Mouse (Mus musculus) MEL (cell line): ENCODE results near the gene Rbfox3.

Experiments used
- CHD1 ChIP-seq: IDR thresholded peaks from 2 replicates; pipeline ENCODE4 v1.6.1; 2012; ENCODE audit warnings: low read depth, mild to moderate bottlenecking, inconsistent platforms, low read length, improper control_type of control experiment
- CTCF ChIP-seq, 3 experiments: IDR thresholded peaks in 2 of 3; conservative IDR thresholded peaks in 1 of 3; 2 replicates each; pipeline ENCODE4 v1.5.1; 2011 to 2012; ENCODE audit warnings: low read length in 3 of 3, low read depth in 2 of 3, mild to moderate bottlenecking in 2 of 3, improper control_type of control experiment in 1 of 3, inconsistent platforms in 1 of 3, mixed read lengths in 1 of 3, moderate library complexity in 1 of 3; ENCODE audit not compliant: control insufficient read depth in 1 of 3, insufficient read depth in 1 of 3, poor library complexity in 1 of 3, severe bottlenecking in 1 of 3
- E2F4 ChIP-seq: IDR thresholded peaks from 2 replicates; pipeline ENCODE4 v1.6.1; 2011; ENCODE audit warnings: low read depth, low read length, improper control_type of control experiment, borderline replicate concordance
- EP300 ChIP-seq, 2 experiments: IDR thresholded peaks; 2 replicates each; pipeline ENCODE4 v1.6.1; 2011; ENCODE audit warnings: improper control_type of control experiment in 2 of 2, low read length in 2 of 2, low read depth in 1 of 2, mild to moderate bottlenecking in 1 of 2
- GATA1 ChIP-seq: IDR thresholded peaks from 2 replicates; pipeline ENCODE4 v1.6.1; 2011; ENCODE audit warnings: low read depth, low read length, improper control_type of control experiment
- JUND ChIP-seq: IDR thresholded peaks from 2 replicates; pipeline ENCODE4 v1.6.1; 2011; ENCODE audit warnings: low read depth, mild to moderate bottlenecking, improper control_type of control experiment, low read length
- MAX ChIP-seq: IDR thresholded peaks from 2 replicates; pipeline ENCODE4 v1.6.1; 2011; ENCODE audit warnings: low read length, improper control_type of control experiment
- MAZ ChIP-seq: IDR thresholded peaks from 2 replicates; pipeline ENCODE4 v1.6.1; 2012; ENCODE audit warnings: low read depth, mild to moderate bottlenecking, inconsistent platforms, low read length, improper control_type of control experiment
- MXI1 ChIP-seq: IDR thresholded peaks from 2 replicates; pipeline ENCODE4 v1.6.1; 2011; ENCODE audit warnings: mild to moderate bottlenecking, low read depth, low read length, improper control_type of control experiment
- MYC ChIP-seq: IDR thresholded peaks from 2 replicates; pipeline ENCODE4 v1.6.1; 2011; ENCODE audit warnings: low read depth, mild to moderate bottlenecking, low read length, improper control_type of control experiment, moderate library complexity
- POLR2A ChIP-seq, 2 experiments: IDR thresholded peaks; 2 replicates each; pipeline ENCODE4 v1.6.1; 2011 to 2012; ENCODE audit warnings: low read length in 2 of 2, mild to moderate bottlenecking in 2 of 2, control low read depth in 1 of 2, improper control_type of control experiment in 1 of 2, low read depth in 1 of 2, moderate library complexity in 1 of 2; ENCODE audit not compliant: control insufficient read depth in 1 of 2, insufficient read depth in 1 of 2, poor library complexity in 1 of 2
- SMC3 ChIP-seq: IDR thresholded peaks from 2 replicates; pipeline ENCODE4 v1.6.1; 2011; ENCODE audit warnings: low read depth, low read length, improper control_type of control experiment
- TAL1 ChIP-seq: IDR thresholded peaks from 2 replicates; pipeline ENCODE4 v1.6.1; 2012; ENCODE audit warnings: mild to moderate bottlenecking, inconsistent platforms, low read length, moderate library complexity, mixed read lengths
- UBTF ChIP-seq: IDR thresholded peaks from 2 replicates; pipeline ENCODE4 v1.6.1; 2012; ENCODE audit warnings: low read depth, mild to moderate bottlenecking, inconsistent platforms, low read length, improper control_type of control experiment, moderate library complexity, borderline replicate concordance; ENCODE audit not compliant: insufficient read depth

GRCm38 (mm10) chr11:118540411-118541026, 370.9 kb downstream of the Rbfox3 start:
- TF ChIP-seq POLR2A (IDR thresholded peaks at IDR 0.05; ENCODE audit: control insufficient read depth in 1 of 2, insufficient read depth in 1 of 2, low read depth in 1 of 2, low read length in 2 of 2, poor library complexity in 1 of 2) (no peak), CHD1 (no peak), UBTF (no peak), CTCF (IDR thresholded peaks at IDR 0.05 in 2 of 3, conservative IDR thresholded peaks at IDR 0.05 in 1 of 3; ENCODE audit: control insufficient read depth in 1 of 3, insufficient read depth in 1 of 3, low read depth in 2 of 3, low read length in 3 of 3, poor library complexity in 1 of 3, severe bottlenecking in 1 of 3) (no peak), MAZ (no peak), SMC3 (no peak), GATA1 (no peak), MXI1 (no peak), JUND (no peak), MAX (no peak), EP300 (IDR thresholded peaks at IDR 0.05; ENCODE audit: low read depth in 1 of 2, low read length in 2 of 2) (no peak), E2F4 (no peak), MYC (no peak), TAL1 (no peak)
